Comparison of ENCODE assay signal across 9 mouse cellular contexts in genomic region chr5:115484996-115485395, GRCm38 (mm10). TPM values are rescaled to one million over a fixed set of nuclear protein-coding genes. Genes with fewer than 3 reads are reported as not detected.
DNase-seq lines count a peak whose midpoint lies in the region; ATAC-seq and TF ChIP-seq lines count a peak whose summit lies in the region.
"Had no signal": no experiment of that assay in that cellular context is flagged by ENCODE, and none has a peak within 500 bp of the region (broad histone marks: within the 10 kb centered on the region; RNA-seq: fewer than 3 reads in every experiment).

No protein-coding gene starts in this region.

- peaks cover 6% of the 10 kb centered on the region; the same call in 1 of the 2 replicates for H3K27me3 ChIP-seq in testis, adult 2 months (ENCODE audit: control insufficient read depth, insufficient read depth, low read length)
- no peaks in the 10 kb centered on the region for H3K27me3 ChIP-seq in liver, embryonic 14.5 days (ENCODE audit: control insufficient read depth, insufficient read depth, low read length)

- TF ChIP-seq EP300 in liver, embryonic 14.5 days (IDR thresholded peaks at IDR 0.05; ENCODE audit: low read depth) = no peak

- no peak for TF ChIP-seq POLR2A in testis, adult 2 months (IDR thresholded peaks at IDR 0.05; ENCODE audit: control insufficient read depth, low read depth, low read length)

- TF ChIP-seq CTCF in testis, adult 2 months (IDR thresholded peaks at IDR 0.05; ENCODE audit: control insufficient read depth, insufficient read depth, insufficient replicate concordance, low read depth, low read length) = no peak
- TF ChIP-seq CTCF in liver, embryonic 14.5 days (IDR thresholded peaks at IDR 0.05; ENCODE audit: low read depth) = no peak

- H3K4me2 ChIP-seq in liver, embryonic 14.5 days (ENCODE audit: low read depth) = peak overlapping the region; percentile 75

- H3K9me3 ChIP-seq in liver, embryonic 14.5 days (ENCODE audit: control insufficient read depth, low read length) = no peaks in the 10 kb centered on the region

- H3K9ac ChIP-seq in liver, embryonic 14.5 days (replicated peaks) = peak overlapping the region; percentile 78

- H3K36me3 ChIP-seq in testis, adult 2 months (ENCODE audit: control insufficient read depth, insufficient read depth, low read length) = no peaks in the 10 kb centered on the region
- H3K36me3 ChIP-seq in liver, embryonic 14.5 days (replicated peaks; ENCODE audit: control insufficient read depth, insufficient read depth, low read depth) = no peaks in the 10 kb centered on the region

- H3K4me1 ChIP-seq in testis, adult 2 months (ENCODE audit: control insufficient read depth, insufficient read depth, low read length) = peaks cover 22% of the 10 kb centered on the region
- H3K4me1 ChIP-seq in liver, embryonic 14.5 days (replicated peaks; ENCODE audit: control insufficient read depth in 2 of 2, insufficient read depth in 2 of 2, low read length in 1 of 2) = peaks cover 3 to 10% of the 10 kb centered on the region in 2 experiments; a peak in 3 of 4 replicates

- peak overlapping the region; percentile 93 for H3K4me3 ChIP-seq in testis, adult 2 months (ENCODE audit: control insufficient read depth, low read depth, low read length)
- H3K4me3 ChIP-seq in liver, embryonic 14.5 days (ENCODE audit: insufficient read depth in 1 of 2, low read depth in 2 of 2, low read length in 2 of 2) = peak overlapping the region; percentile 59 to 86; a peak in 3 of 4 replicates

- peak; percentile 60 for DNase-seq in cerebellum, adult 9-11 months
- no peak for DNase-seq in cerebellum, postnatal 10 days
- DNase-seq in testis, postnatal 14 days (ENCODE audit: low spot score) = no peak
- DNase-seq in liver, embryonic 14.5 days (ENCODE audit: low read depth in 3 of 3, low spot score in 3 of 3) = no peak
- DNase-seq in right cerebral cortex, adult 18-20 months = no peak
- DNase-seq in left cerebral cortex, adult 18-20 months (ENCODE audit: low spot score in 2 of 2) = no peak
- DNase-seq in adrenal gland, postnatal 14 days = no peak

- 53% methylated on average over 5 of the region's 5 CpGs for WGBS in liver, embryonic 14.5 days (ENCODE audit: insufficient replicate concordance)

- ATAC-seq in liver, embryonic 14.5 days (ENCODE audit: insufficient read depth) = no peak

- no peak overlapping the region for H3K27ac ChIP-seq in testis, adult 2 months (ENCODE audit: control insufficient read depth, insufficient read depth, low read depth, low read length)
- H3K27ac ChIP-seq in liver, embryonic 14.5 days = peak overlapping the region; percentile 54

RNA-seq across cellular contexts. Expression of gene Sirt4, which starts 0.5 kb away (rescaled TPM):
- 34.6 and 38.4 TPM in 2 replicates for polyA plus RNA-seq in testis, adult 2 months (2012; rRNA removed)
- polyA plus RNA-seq in liver, embryonic 14.5 days (2012; rRNA removed) = 8.4 and 9.4 TPM in 2 replicates
- polyA plus RNA-seq in liver, embryonic 14.5 days (2014; fragmentation: Nextera tagmentation; extraction: Ambion mirVana) = 2.8 and 3.9 TPM in 2 replicates
- 10 to 100 TPM; 37.1 to 37.8 TPM for total RNA-seq in left cerebral cortex, adult 18-20 months (2021)
- total RNA-seq in adrenal gland, postnatal 14 days (2021) = 18.1 and 23.5 TPM in 2 replicates

RNA-seq across cellular contexts. Expression of gene Pla2g1b, which starts 18.9 kb away (rescaled TPM):
- 0.64 and 0.87 TPM in 2 replicates for polyA plus RNA-seq in testis, adult 2 months (2012; rRNA removed)
- polyA plus RNA-seq in liver, embryonic 14.5 days (2012; rRNA removed) = not detected in 2 replicates
- not detected in 2 replicates for polyA plus RNA-seq in liver, embryonic 14.5 days (2014; fragmentation: Nextera tagmentation; extraction: Ambion mirVana)
- not detected for total RNA-seq in left cerebral cortex, adult 18-20 months (2021)
- not detected in 2 replicates for total RNA-seq in adrenal gland, postnatal 14 days (2021)
- polyA plus RNA-seq: brain, embryonic 14.5 days had no signal

RNA-seq across cellular contexts. Expression of gene Pxn, which starts 21.5 kb away (rescaled TPM):
- polyA plus RNA-seq in testis, adult 2 months (2012; rRNA removed) = 81.6 and 82.6 TPM in 2 replicates
- polyA plus RNA-seq in liver, embryonic 14.5 days (2012; rRNA removed) = 12.9 and 13.7 TPM in 2 replicates
- polyA plus RNA-seq in liver, embryonic 14.5 days (2014; fragmentation: Nextera tagmentation; extraction: Ambion mirVana) = 4.8 and 5.6 TPM in 2 replicates
- 10 to 100 TPM; 22.2 to 25.7 TPM for total RNA-seq in left cerebral cortex, adult 18-20 months (2021)
- 48.9 and 54.8 TPM in 2 replicates for total RNA-seq in adrenal gland, postnatal 14 days (2021)

RNA-seq across cellular contexts. Expression of gene Msi1, which starts 55.6 kb away (rescaled TPM):
- 61.9 and 63.9 TPM in 2 replicates for polyA plus RNA-seq in testis, adult 2 months (2012; rRNA removed)
- 0.95 and 1.2 TPM in 2 replicates for polyA plus RNA-seq in liver, embryonic 14.5 days (2012; rRNA removed)
- polyA plus RNA-seq in liver, embryonic 14.5 days (2014; fragmentation: Nextera tagmentation; extraction: Ambion mirVana) = 0.37 and 0.59 TPM in 2 replicates
- 10 to 100 TPM; 48.8 to 49.1 TPM for total RNA-seq in left cerebral cortex, adult 18-20 months (2021)
- total RNA-seq in adrenal gland, postnatal 14 days (2021) = 15.2 and 15.8 TPM in 2 replicates
